Mouse (Mus musculus): Measurements from ENCODE around the gene Gm13769. TPM values are rescaled to one million over a fixed set of nuclear protein-coding genes. Genes with fewer than 3 reads are reported as not detected.

The Gm13769 gene
- polyA plus RNA-seq (2015; fragmentation: Illumina TruSeq; extraction: RNeasy Lipid Tissue Mini Kit (QIAGEN cat#74804); ENCODE audit: insufficient read depth, low read depth, low replicate concordance): not detected

GRCm38 (mm10) chr2:90321900-90322299, at the start of gene Gm13769:
Gm13769 (plus strand) TSS chr2:90322200.

GRCm38 (mm10) chr2:90292741-90293140, 29.3 kb upstream of the Gm13769 start, which contains the start of gene Olfr1272:
Olfr1272 (minus strand) TSS chr2:90292841.

Other genes starting within 250 kb of the Gm13769 start
- not detected for gene Olfr1269, start 200.8 kb upstream of the Gm13769 start, polyA plus RNA-seq (2015; fragmentation: Illumina TruSeq; extraction: RNeasy Lipid Tissue Mini Kit (QIAGEN cat#74804); ENCODE audit: insufficient read depth, low read depth, low replicate concordance)
- not detected for gene Olfr32, start 179.9 kb upstream of the Gm13769 start, polyA plus RNA-seq (2015; fragmentation: Illumina TruSeq; extraction: RNeasy Lipid Tissue Mini Kit (QIAGEN cat#74804); ENCODE audit: insufficient read depth, low read depth, low replicate concordance)
- not detected for gene Olfr1270, start 169.1 kb upstream of the Gm13769 start, polyA plus RNA-seq (2015; fragmentation: Illumina TruSeq; extraction: RNeasy Lipid Tissue Mini Kit (QIAGEN cat#74804); ENCODE audit: insufficient read depth, low read depth, low replicate concordance)
- gene Olfr1506, start 97.7 kb upstream of the Gm13769 start, polyA plus RNA-seq (2015; fragmentation: Illumina TruSeq; extraction: RNeasy Lipid Tissue Mini Kit (QIAGEN cat#74804); ENCODE audit: insufficient read depth, low read depth, low replicate concordance): not detected
- not detected for gene Olfr142, start 64.6 kb upstream of the Gm13769 start, polyA plus RNA-seq (2015; fragmentation: Illumina TruSeq; extraction: RNeasy Lipid Tissue Mini Kit (QIAGEN cat#74804); ENCODE audit: insufficient read depth, low read depth, low replicate concordance)
- gene Olfr1271, start 51.2 kb upstream of the Gm13769 start, polyA plus RNA-seq (2015; fragmentation: Illumina TruSeq; extraction: RNeasy Lipid Tissue Mini Kit (QIAGEN cat#74804); ENCODE audit: insufficient read depth, low read depth, low replicate concordance): not detected
- not detected for gene Olfr1272, start 29.4 kb upstream of the Gm13769 start, polyA plus RNA-seq (2015; fragmentation: Illumina TruSeq; extraction: RNeasy Lipid Tissue Mini Kit (QIAGEN cat#74804); ENCODE audit: insufficient read depth, low read depth, low replicate concordance)
- gene Olfr1274-ps, start 76.5 kb downstream of the Gm13769 start, polyA plus RNA-seq (2015; fragmentation: Illumina TruSeq; extraction: RNeasy Lipid Tissue Mini Kit (QIAGEN cat#74804); ENCODE audit: insufficient read depth, low read depth, low replicate concordance): not detected